Mouse (Mus musculus) thymus, postnatal 25 days (tissue): ENCODE measurements around the gene Gm42791.
A peak's percentile ranks its signal among the peaks of the same experiment; 100 is the strongest.

Experiments
- DNase-seq: peaks from one replicate; pipeline ENCODE4 v3.0.0; 2022

The Gm42791 gene

DNA sequence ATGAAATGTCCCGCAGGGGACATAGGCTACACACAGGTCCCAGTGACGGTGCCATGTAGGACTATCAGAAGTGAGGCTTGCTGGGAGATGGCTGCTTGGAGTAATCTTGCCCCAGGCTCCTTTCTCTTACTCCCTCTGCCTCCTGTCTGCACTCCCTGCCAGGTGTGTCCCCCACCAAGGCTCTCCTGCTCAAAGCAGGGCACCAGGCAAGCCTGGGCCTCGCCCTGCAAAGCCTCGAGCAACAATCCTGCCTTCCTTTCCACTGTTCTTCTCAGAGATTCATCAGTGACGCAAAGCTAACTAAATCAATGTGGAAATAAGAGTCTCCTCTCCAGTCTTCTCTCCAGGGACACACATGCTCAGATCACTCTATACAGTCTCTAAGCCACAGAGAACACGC, 78.2 kb downstream of the Gm42791 start:
- no peak for DNase-seq

DNA sequence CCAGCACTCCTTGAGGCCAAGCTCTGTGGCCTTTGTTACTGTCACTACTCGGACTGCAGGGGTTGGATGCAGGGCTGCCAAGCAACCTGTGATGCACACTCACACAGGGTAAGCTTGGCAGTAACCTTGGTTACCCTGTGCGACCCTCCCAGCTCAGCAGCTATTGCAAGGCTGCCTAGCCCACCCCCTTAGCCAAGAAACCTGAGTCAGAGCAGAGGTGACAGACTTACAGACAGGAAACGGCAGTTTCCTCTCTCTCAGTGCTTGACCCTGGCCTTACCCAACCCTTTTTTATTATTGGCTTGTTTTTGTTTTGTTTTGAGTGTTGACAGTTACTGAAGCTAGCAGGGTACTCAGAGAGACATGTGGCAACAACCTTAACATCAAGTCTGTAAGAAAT, 82.7 kb downstream of the Gm42791 start:
- no peak for DNase-seq

GRCm38 (mm10) chr5:148910066-148910465, 84.9 kb downstream of the Gm42791 start:
- DNase-seq = no peak

DNA sequence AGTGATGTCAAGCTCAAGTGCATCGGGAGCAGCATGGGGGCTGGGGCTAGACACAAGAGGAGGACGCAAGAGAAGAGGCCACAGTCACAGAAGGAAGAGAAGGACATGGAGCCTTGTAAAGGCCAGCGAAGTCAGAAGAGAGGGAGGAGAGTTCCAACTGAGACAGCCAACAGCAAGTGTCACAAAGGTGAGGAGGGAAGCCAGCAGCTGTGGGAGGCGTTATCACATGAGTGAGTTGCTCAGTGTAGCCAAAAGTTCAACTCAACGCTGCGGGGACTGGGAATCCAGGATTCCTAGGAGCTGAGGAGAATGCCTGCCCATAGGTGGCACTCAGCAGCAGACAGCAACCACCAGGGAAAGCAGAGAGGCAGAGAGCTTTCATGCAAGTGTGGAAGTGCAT, 85.5 kb downstream of the Gm42791 start:
- no peak for DNase-seq

- DNase-seq = no peak
Observed at GRCm38 (mm10) chr5:148909057-148909395, 85.9 kb downstream of the Gm42791 start.

DNA sequence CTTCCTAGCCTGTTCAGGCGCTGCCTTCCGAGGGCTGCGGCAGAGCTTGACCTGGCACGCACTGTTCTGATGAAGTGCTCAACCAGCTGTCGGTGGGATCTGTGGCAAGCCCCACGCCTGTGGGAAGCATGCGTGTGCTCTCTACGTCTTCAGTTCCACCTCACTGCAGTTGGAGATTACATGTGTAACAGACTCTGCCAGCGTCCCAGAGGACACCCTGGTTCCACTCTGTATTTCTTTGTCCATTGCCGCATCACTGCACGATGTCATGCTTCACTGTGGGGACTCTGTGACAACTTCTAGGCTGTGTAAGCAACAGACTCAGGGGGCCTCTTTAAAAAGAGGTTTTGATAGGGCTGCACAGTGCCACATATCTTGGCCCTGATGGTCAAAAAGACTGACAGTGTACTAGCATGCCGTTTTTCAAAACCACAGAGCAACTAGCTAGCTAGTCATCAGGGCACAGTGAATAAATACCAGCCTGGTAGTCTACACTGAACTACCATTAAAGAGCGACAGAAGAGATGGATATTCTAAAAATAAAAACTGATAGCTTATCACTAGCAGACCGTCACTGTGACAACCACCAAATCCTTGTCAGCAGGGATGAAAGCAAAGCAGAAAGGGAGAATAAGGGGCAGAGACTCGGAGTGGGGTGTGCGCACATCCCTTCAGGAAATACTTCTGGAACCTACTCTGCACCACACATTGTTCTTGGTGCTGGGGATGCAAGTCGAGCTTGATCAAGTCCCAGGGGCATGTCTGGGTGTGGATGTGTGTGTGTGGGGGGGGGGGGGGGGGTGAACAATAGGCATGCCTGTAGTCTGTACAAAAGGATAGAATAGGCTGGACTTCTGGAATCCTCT, 86.5 kb downstream of the Gm42791 start:
- DNase-seq = no peak

DNA sequence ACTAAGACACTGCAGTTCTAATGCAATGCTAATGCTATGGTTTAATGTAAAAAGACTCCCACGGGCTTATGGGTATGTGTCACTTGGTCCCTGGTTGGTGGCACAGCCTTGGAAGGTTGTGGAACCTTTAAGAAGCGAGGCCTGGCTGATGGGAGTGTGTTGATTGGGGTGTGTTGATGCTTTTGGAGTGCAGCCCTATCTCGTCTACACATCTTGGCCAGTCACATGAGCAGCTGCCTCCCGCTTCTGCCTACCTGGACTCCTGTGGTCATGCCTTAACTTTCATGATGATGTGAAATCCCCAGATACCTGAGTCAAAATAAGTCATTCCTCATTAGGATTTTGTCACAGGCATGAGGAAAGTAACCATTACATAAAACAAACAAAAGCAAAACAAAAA, 88.6 kb downstream of the Gm42791 start:
- no peak for DNase-seq

DNA sequence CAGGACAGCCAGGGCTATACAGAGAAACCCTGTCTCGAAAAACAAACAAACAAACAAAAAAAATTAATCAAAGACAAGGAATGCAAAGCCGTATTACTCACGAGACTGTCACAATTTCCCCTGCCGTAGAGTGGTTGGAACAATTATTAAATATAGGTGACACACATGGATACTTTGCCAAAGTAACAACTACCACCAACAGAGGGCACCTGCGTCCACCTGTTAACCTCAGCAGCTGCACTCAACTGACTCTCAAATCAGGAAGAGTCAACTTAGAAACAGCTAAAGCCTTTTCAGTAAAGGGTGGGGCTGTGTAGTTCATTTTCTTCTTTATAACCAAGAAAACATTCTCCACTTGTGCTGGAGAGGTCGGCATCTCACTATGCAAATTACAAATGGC, 90.1 kb downstream of the Gm42791 start:
- peak; percentile 80 for DNase-seq

- no peak for DNase-seq
Observed at GRCm38 (mm10) chr5:148899361-148899760, 95.6 kb downstream of the Gm42791 start.

DNA sequence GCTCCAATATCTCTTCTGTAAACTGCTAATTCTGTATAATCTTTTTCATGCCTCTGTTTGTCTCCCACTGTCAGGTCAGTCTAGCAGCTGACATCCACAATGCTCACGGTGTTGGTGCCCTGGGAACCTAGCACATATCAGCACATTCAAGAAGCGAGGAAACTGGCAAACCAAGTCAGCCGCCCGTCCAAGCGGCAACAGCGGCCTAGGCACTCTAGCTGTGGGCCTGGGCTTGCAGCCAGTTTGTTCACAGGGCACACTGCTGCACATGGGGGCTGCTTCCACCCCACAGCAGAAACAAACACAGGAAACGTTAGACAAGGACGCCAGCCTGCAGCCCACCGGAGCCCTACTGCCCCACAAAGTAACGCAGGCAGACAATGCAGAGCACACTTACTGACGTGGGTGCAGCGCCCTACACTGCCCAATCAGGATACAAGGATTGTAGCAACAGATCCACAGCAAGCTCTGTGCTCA, 97.0 kb downstream of the Gm42791 start:
- DNase-seq = no peak

- no peak for DNase-seq
Observed at GRCm38 (mm10) chr5:148897069-148897702, 97.8 kb downstream of the Gm42791 start.

- DNase-seq = no peak
Observed at GRCm38 (mm10) chr5:148896515-148896914, 98.4 kb downstream of the Gm42791 start.

GRCm38 (mm10) chr5:148895833-148896232, 99.1 kb downstream of the Gm42791 start:
- DNase-seq = no peak

- no peak for DNase-seq
Observed at GRCm38 (mm10) chr5:148895034-148895433, 99.9 kb downstream of the Gm42791 start.

DNA sequence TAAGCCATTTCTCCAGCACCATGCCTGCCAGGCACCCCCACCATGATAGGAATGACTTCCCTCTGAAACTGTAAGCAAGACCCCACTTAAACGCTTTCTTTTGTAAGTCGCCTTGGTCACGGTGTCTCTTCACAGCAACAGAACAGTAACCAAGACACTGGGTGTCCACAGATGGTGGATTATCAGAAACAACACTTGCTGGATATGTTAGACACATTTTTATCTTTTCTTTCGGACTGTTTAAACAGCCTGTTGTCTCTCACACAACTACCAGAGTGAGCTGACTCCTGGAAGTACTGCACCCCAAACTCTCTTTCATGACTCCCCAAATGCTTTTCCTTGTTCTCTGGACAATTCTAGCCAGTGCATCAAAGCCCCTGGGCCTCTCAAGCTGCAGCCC, 104.7 kb downstream of the Gm42791 start:
- DNase-seq = no peak

- DNase-seq = no peak
Observed at GRCm38 (mm10) chr5:148888032-148888431, 106.9 kb downstream of the Gm42791 start.

GRCm38 (mm10) chr5:148885821-148886609, 108.9 kb downstream of the Gm42791 start:
- no peak for DNase-seq

DNA sequence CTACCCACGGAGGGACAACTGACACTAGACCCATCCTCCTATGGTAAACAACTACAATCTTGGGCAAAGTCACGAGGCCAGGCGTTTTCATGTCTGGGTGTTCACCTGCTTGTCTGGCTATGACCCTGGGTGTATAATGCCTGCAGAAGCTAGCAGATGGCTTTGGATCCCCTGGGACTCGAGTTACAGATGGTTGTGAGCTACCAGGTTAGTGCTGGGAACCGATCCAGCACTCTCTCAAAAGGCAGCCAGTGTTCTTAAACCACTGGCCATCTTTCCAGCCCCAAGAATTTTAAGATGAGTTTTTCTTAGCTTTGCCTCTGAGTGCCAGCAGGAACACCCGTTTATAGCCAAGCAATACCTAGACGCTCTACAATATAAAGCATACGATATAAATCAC, 111.3 kb downstream of the Gm42791 start:
- no peak for DNase-seq

DNA sequence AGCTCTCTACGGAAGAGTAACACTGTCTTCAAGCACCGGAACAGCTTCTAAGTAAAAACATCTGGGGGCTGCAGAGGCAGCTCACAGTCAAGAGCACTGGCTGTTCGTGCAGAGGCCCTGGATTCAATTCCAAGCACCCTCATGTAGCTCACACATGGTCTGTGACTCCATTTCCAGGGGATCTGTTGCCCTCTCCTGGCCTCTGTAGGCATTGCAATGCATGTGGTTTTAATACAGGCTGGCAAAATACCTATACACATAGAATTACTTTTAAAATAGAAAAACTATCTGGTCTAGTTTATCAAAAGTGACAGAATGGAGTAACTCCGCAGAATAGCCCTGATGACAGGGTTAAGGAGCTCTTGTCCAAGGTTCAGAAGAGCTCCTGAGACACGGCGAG, 115.7 kb downstream of the Gm42791 start:
- peak; percentile 49 for DNase-seq

GRCm38 (mm10) chr5:148873116-148873515, 121.8 kb downstream of the Gm42791 start:
- DNase-seq = no peak

GRCm38 (mm10) chr5:148869583-148869982, 125.4 kb downstream of the Gm42791 start:
- DNase-seq = no peak

DNA sequence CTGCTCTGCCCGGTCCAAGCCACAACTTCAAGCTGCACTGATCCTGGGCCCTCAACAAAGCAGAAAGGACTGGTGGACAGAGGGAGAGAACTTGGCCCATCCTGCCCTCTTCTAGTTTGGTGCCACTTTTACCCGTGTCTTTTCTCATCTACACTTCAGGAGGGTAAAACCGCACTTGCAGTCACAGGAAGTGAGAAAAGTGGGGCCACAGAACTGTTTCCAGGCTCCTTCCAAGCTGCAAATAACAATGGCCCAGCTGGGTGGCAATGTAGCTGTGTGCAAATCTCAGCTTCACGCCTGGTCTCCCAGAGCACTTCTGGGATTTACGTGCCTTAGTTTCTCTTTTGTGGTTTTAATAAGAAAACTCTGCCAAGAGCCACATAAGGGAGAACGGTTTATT, 127.2 kb downstream of the Gm42791 start:
- peak; percentile 60 for DNase-seq

DNA sequence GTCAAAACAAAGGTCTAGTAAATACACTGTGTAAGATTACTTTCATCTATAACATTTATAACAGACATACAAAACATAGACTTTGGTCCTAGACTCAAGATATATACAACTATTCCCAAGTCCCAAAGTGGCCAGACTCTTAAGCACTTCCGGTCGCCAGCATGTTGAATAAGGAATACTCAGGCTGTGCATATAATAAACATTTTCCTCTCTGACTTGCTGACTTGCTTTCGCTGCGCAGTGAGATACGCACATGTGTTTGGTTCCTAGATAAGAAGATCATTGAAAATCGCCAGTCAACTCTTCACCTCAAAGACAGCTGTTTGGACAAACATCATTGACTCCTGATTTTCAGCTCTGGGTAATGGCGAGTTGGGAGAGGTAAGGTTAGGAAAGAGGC, 127.8 kb downstream of the Gm42791 start:
- no peak for DNase-seq

DNA sequence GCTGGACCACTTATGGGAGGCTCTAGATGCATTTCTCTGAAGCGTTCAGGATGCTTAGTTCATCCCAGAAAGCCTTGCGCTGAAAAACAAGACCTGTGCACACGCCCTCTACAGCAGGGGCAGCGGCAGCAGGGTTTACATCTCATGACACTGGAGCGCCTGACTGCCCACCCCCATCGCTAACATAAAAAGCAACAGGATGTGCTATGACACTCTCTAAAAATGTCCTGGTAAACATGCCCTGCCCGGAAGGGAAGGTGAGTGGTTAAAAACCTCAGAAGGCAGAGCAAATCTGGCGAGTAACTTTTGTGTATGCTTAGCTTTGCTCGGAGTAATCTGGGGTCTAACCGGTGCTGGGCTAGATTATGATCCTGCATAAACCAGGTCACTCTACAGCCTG, 128.4 kb downstream of the Gm42791 start:
- DNase-seq = peak; percentile 30
